Mouse (Mus musculus) kidney, adult 9 months (tissue): ENCODE results near the gene 1700001F09Rik.
"Not testable (repeated sequence)": the region's sequence is repeated elsewhere in the genome, so short reads cannot be mapped to it uniquely, and the experiment has no call there.

Experiments
- DNase-seq: peaks from one replicate; pipeline ENCODE4 v3.0.0; 2022

Gene 1700001F09Rik

DNA sequence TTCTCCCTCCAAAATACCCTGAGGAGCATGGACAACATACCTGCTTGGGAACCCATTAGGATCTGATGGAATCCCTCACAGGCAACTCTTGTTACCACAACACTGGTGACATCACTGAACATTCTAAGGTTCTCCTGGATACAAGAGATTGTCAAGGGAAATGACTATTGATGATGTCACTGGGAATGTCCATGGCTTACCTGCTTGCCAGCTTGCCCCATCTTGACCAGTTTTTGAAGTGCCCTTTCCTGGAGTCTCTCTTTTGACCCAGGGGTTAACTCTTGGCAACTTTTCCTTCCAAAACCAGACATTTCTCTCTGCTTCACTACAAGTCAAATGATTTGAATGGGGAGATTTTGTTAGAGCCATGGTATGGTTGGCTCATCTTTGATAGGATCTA, at the start of gene 1700001F09Rik:
Gene 1700001F09Rik (minus strand): TSS at position 101 of the 400 bp plus-strand sequence.
- DNase-seq = not testable (repeated sequence)

DNA sequence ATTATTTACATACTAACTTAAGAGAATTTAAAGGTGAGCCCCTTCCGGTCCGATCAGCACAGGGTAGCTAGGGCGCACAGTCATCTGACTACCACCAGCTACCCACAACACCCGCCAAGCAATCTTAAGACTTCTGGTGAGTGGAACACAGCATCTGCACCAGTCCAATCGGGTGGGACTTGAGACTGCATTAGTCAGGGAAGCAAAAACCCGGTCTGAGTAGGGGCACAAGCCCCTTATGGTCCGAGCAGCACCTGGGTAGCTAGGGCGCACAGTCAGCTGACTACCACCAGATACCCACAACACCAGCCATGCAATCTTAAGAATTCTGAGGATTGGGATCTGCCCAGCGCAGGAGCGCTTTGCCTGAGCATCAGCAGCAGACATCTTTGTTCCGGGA, 14.1 kb upstream of the 1700001F09Rik start:
- DNase-seq = not testable (repeated sequence)

DNA sequence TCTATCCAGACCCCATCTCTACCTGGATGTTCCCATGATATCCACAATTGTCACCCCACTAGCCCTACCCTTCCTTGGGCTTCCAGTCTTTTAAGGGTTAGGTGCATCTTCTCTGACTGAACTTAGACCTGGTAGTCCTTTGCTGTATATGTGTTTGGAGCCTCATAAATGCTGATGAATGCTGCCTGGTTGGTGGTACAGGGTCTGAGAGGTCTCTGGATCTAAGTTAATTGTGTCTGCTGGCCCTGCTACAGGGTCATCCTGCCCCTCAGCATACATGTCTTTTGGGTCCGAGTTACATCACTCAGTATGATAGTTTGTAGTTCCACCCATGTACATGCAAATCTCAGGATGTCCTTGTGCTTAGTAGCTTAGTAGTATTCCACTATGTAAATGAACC, 11.6 kb upstream of the 1700001F09Rik start:
- DNase-seq = not testable (repeated sequence)

GRCm38 (mm10) chr14:43357496-43357895, 9.9 kb upstream of the 1700001F09Rik start:
- DNase-seq = peak; percentile 71

DNA sequence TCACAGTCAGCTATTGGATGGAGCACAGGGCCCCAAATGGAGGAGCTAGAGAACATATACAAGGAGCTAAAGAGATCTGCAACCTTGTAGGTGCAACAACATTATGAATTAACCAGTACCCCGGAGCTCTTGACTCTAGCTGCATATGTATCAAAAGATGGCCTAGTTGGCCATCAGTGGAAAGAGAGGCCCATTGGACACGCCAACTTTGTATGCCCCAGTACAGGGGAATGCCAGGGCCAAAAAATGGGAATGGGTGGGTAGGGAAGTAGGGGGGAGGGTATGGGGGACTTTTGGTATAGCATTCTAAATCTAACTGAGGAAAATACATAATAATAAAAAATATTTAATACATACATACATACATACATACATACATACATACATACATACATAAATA, 5.3 kb upstream of the 1700001F09Rik start:
- not testable (repeated sequence) for DNase-seq

GRCm38 (mm10) chr14:43337646-43338045, 10.0 kb downstream of the 1700001F09Rik start:
- DNase-seq = not testable (repeated sequence)

GRCm38 (mm10) chr14:43331362-43331880, 16.2 kb downstream of the 1700001F09Rik start:
- not testable (repeated sequence) for DNase-seq

GRCm38 (mm10) chr14:43328603-43329002, 19.0 kb downstream of the 1700001F09Rik start:
- DNase-seq = not testable (repeated sequence)

DNA sequence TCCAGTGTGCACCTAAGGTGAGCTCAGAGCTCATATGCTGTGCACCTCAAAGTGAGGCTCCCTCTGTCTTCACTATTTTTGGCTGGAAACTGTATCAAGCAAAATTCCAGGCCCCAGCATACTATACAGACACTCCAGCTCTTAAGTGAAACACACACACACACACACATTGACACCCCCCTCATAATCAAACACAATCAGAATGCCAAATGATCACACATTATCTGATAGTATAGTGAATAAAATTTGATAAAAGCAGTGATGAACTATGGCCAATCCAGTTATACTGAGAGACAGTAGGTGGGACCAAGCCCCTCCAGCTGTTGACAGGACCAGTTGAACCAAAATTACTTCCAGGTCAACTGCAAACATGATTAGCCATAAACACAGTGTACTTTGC, 28.1 kb downstream of the 1700001F09Rik start:
- DNase-seq = not testable (repeated sequence)

- not testable (repeated sequence) for DNase-seq
Measured at GRCm38 (mm10) chr14:43293503-43293902, 54.1 kb downstream of the 1700001F09Rik start, which contains the start of gene Gm8127. Gene Gm8127, minus strand, starts transcription at chr14:43293832.
